Mouse (Mus musculus) liver, adult (tissue): ENCODE results near the gene Proser2.

Source experiments
- GATA4 ChIP-seq: IDR thresholded peaks from 2 replicates; pipeline ENCODE4 v1.6.1; 2014; ENCODE audit warnings: mild to moderate bottlenecking, low read length; ENCODE audit not compliant: insufficient replicate concordance

Proser2 gene

DNA sequence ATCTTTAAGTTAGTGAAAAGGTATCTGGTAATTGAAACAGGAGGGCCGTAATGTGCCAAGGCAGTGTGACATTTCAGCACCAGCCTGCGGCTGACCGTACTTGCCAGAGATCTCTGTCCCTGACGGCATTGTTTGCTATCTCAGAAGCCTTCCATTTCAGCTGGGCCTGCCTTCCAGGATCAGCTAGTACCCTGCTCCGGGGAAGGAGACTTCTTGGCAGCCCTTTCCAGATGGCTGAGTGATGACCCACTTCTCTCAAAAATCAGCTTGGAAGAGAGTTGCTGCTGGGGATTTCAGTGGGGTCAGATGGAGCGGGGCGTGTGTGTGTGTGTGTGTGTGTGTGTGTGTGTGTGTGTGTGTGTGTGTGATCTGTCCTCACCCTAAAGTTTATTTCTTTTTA lies 16.9 kb upstream of the Proser2 start:
- TF ChIP-seq GATA4: no peak

GRCm38 (mm10) chr2:6146257-6146656 lies 16.2 kb upstream of the Proser2 start:
- no peak for TF ChIP-seq GATA4

DNA sequence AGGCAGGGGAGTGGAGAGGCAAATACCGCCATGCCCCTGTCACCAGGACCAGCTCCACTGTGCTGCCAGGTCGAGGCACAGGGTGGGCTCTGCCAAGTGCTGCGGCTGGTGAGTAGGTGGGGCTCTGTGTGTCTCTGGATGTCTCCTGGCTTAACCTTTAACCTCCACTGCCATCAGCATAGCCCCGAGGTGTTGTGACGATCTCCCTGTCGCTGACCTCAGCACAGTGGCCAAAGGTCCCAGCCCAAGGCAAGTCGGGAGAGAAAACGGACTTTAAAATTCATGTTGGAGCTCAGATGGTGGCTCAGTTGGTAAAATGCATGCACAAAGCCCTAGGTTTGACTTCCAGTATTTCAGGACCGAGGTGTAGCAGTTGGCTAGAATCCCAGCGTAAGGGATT lies 15.6 kb upstream of the Proser2 start:
- no peak for TF ChIP-seq GATA4

DNA sequence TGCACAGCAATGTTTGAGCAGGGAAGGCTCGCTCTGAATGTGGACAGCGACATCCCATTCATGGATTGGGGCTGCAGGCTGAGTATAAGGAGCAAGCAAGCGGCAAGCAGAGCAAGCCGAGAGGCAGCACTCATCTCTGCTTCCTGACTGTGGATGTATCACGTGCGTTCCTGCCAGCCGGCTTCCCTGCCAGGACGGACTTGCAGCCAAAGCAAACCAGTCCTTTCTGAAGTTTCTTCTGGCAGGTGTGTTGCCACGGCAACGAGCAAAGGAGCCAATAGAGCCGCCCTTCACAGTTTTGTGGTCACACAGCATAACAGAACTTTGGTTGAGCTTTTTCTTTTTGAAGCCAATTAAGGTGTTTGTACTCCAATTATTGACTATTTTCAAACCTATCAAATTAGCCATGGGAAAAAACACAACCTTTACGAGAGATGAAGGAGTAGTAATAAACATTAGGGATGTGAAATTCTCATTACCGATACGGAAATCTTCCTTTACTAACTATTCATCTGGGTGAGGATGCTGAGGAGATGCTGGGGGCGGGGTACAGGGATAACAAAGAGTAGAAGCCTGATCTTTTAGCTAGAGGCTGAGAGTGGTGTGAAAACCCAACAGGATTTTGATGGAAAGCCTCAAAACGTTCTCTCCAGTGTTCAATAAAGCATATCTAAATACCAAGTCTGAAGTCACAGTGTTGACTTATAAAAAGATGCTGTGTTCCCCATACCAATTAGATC lies 13.1 kb upstream of the Proser2 start:
- TF ChIP-seq GATA4: no peak

GRCm38 (mm10) chr2:6140572-6141161 lies 10.7 kb upstream of the Proser2 start:
- TF ChIP-seq GATA4: no peak

GRCm38 (mm10) chr2:6133871-6134270 lies 3.9 kb upstream of the Proser2 start:
- TF ChIP-seq GATA4: no peak

GRCm38 (mm10) chr2:6128881-6129280 lies 1.1 kb downstream of the Proser2 start:
- TF ChIP-seq GATA4: no peak

- no peak for TF ChIP-seq GATA4
These were observed 1.7 kb downstream of the Proser2 start for GRCm38 (mm10) chr2:6128136-6128805.

- TF ChIP-seq GATA4: no peak
These were observed 7.0 kb downstream of the Proser2 start for GRCm38 (mm10) chr2:6123046-6123445.

DNA sequence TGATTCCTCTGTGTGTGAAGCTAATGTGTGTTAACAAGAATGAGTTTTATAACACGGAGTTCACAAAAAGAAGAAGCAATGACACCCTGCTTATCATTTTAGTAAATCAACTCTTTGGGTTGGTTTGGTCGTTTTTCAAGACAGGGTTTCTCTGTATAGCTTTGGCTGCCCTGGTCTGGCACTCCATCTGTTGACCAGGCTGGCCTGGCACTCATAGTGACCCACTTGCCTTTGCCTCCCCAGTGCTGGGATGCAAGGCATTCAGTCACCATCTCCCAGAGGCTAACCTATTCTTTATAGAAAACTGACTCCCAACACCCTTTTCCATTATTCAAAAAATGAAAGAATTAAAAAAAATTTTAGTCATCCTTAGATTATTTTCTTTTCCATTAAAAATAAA lies 8.9 kb downstream of the Proser2 start:
- no peak for TF ChIP-seq GATA4

GRCm38 (mm10) chr2:6118246-6118645 lies 11.8 kb downstream of the Proser2 start:
- TF ChIP-seq GATA4: no peak

DNA sequence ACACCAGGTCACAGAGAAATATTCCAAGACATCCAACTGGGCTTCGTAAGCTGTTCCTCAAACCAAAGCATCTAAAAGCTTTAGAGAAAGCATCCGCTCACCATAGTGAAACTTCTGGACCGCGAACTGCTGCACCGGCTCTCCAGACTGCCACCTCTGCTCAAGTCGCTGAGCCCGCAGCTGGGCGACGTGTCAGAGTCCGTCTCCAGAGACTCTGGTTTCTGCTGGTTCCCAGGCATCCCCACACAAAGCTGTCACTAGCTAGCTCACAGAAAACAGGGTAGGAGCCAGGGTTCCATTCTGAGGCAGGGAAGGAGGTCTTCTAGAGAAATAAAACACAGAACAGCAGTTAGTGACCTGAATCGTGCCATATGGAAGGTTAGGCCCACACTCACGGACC lies 16.2 kb downstream of the Proser2 start:
- TF ChIP-seq GATA4: no peak

- no peak for TF ChIP-seq GATA4
These were observed 17.4 kb downstream of the Proser2 start for GRCm38 (mm10) chr2:6112619-6113018.

- TF ChIP-seq GATA4: no peak
These were observed 24.6 kb downstream of the Proser2 start for GRCm38 (mm10) chr2:6105437-6105836.

DNA sequence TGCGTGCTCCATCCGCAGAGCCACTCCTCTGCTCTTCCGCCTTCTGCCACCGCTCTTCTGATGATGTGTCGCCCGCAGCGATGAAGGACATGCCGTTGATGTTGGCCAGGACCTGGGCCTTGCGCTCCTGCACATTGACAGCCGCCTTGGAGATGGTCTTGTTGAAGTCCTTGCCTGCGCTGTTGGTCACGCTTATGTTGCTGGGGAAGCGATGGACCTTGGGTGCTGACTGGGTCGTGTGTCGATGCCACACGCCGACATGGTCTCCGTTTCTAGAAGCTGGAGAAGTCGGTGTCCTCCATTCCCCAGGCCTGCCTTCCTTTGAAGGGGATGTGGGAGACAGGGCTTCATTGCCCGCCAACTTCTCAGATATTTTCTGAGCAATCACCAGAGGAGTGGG lies 29.3 kb downstream of the Proser2 start:
- no peak for TF ChIP-seq GATA4

DNA sequence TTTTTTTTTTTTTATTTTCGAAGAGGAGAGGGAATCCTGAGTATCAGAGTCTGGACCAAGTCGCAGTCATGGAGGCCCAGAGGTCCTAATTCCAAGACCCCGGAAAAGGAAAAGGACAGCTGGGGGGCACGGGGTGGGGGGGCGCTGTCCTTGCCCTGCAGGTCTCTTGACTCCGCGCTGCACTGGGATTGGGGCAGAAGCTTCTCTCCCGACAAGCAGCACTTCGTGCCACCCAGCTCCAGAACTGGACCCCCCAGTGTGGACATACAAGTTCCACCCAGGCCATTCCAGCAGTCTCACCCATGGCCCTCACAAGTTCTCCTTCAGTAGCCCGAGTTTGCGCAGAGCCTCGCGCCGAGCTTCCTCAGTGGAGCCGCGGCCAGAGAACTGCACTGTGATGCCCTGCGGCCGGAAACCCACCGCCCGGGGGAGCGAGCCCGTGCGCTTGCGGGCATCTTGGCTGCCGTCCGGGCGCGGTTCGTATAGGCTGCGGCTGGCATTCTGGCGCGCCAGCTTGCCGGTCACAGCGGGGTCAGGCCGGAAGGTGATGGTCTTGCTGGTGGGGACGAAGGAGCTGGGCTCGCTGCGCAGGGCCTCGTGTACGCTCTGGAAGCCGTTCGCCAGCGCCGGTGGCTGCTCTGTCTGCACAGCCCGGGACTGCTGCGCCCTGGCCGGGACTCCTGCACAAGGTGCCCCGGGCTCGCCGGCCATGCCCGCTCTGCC lies 29.8 kb downstream of the Proser2 start:
- no peak for TF ChIP-seq GATA4
